Mouse (Mus musculus) bone marrow, adult 2 months (tissue): Measurements from ENCODE around the gene Krt90. TPM values are rescaled to one million over a fixed set of nuclear protein-coding genes. Genes with fewer than 3 reads are reported as not detected.

ENCODE experiments used
- H3K27ac ChIP-seq: fragments of 200-500 bp; 2 replicates; pipeline ENCODE4 v1.5.1; 2012; ENCODE audit warnings: low read depth, mild to moderate bottlenecking, control low read depth, inconsistent platforms, low read length; ENCODE audit not compliant: control insufficient read depth, poor library complexity, insufficient read depth
- H3K4me1 ChIP-seq: fragments of 200-500 bp; 2 replicates; pipeline ENCODE4 v1.6.1; 2011; ENCODE audit warnings: low read length; ENCODE audit not compliant: control insufficient read depth, insufficient read depth
- H3K4me3 ChIP-seq: fragments of 200-500 bp; replicated peaks from 2 replicates; pipeline ENCODE3; 2011; ENCODE audit warnings: mild to moderate bottlenecking, low read depth, low read length, control low read depth; ENCODE audit not compliant: control insufficient read depth
- CTCF ChIP-seq: fragments of 200-500 bp; IDR thresholded peaks from 2 replicates; pipeline ENCODE4 v1.5.1; 2011; ENCODE audit warnings: low read length, control low read depth; ENCODE audit not compliant: control insufficient read depth, insufficient read depth
- POLR2A ChIP-seq: fragments of 200-500 bp; IDR thresholded peaks from 2 replicates; pipeline ENCODE4 v1.6.1; 2011; ENCODE audit warnings: low read depth, mild to moderate bottlenecking, control low read depth, low read length, borderline replicate concordance; ENCODE audit not compliant: control insufficient read depth
- WGBS: fragments of 180-500 bp; shearing (Covaris S2); methylation state at CpG from one replicate; pipeline ENCODE4 v1.1.7; 2018; 5-methylcytosine and 5-hydroxymethylcytosine counted together
- polyA plus RNA-seq: library from polyadenylated mRNA; stranded (reverse); fragments of >200 nt; gene quantifications from 2 replicates; pipeline ENCODE4 v1.2.4, GENCODE M21; 2011; ENCODE audit warnings: low replicate concordance; ENCODE audit not compliant: missing spikeins, insufficient read depth, insufficient read length

Krt90 gene
- polyA plus RNA-seq, result not detected in 2 replicates

DNA sequence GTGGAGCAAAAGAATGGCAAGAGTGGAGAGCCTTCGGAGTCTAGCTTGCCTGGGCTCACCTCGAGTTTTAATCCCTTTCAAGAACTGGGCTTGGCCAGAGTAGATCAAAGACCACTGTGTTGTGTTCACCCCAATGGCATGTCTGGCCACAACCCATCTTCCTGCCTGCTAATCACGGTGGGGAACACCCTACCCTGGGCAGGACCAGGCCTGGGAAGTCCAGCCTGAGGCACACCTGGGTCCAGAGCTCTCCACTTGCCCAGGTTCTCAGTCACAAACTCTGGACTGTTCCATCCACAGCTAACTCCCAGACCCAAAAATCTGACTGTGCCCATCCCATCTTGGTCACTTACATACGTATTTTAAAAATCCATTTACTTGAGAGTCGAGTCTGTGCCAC is at the start of gene Krt90:
TSS of gene Krt90 (minus strand) at position 101 of the 400 bp plus-strand sequence.
- TF ChIP-seq CTCF (no peak), POLR2A (no peak)
- Histone ChIP-seq H3K27ac (no peak within 1 kb of the TSS), H3K4me3 (no peak within 1 kb of the TSS), H3K4me1 (no peaks in the 10 kb centered on the region)
- WGBS, result 52% methylated on average over 5 of the region's 5 CpGs

DNA sequence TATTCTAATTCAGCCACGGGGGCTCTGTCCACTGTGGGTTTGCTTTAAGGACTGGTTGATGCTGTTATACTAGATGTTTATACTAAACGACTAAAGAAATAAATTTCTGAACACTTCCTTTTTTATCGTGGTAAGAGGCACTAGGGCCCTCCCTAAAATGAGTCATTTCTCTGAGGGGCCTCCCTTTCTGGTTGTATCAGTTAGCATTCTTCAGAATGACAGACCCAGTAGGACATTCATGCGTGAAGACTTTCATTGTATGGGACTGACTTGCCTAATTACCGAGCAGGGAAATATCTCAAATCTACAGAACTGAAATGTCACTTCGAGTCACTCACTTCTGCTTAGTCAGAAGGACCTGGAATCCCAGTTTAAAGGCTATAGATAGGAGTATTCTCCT is 36.4 kb upstream of the Krt90 start:
- no peak for TF ChIP-seq CTCF
- no peak for TF ChIP-seq POLR2A
- H3K27ac ChIP-seq, result no peak overlapping the region
- WGBS, result 40% methylated on average over 6 of the region's 6 CpGs

DNA sequence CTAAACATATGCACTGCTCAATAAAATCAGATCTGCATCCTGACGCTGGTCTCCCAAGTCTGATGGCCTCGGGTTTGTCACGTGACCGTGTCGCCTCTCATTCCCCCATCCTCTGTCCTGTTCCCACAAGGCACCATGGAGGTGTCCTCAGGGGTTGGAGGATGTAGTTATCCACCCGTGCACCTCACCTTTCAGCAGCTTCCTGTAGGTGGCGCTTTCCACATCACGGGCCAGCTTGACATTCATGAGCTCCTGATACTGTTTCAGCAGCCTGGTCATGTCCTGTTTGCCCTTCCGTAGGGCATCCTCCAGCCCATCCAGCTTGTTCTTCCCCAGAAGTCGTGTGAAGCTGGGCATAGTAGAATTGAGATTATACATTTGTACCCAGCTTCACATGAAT is 25.5 kb upstream of the Krt90 start:
- Histone ChIP-seq H3K27ac (no peak overlapping the region), H3K4me3 (no peak overlapping the region), H3K4me1 (no peaks in the 10 kb centered on the region; the same call in 1 of the 2 replicates)
- TF ChIP-seq CTCF (peak; percentile 33; the same call in 1 of the 2 replicates), POLR2A (no peak)
- 69% methylated on average over 10 of the region's 10 CpGs for WGBS

More for the DNA sequence above, 36.4 kb upstream of the Krt90 start:
- Histone ChIP-seq H3K4me3 (no peak overlapping the region), H3K4me1 (no peaks in the 10 kb centered on the region)

DNA sequence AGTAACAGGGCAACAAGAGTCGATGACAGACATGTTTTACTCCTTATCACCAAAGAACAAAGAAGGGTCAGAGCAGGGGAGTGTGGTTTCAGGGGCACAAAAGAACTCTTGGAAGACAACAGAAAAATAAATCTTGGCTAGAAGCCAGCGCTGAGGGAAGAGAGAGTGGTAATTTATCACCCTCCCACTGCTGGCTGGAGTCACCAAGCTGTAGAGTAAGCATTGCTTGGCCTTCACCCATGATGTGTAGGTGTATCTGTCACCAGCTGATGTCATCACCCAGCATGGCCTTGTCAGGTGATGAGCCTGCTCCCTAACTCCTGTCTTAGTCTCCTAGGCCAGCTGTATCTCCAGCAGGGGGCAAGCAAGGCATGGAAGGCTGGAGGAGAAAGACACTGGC is 21.7 kb upstream of the Krt90 start:
- H3K4me3 ChIP-seq, result no peak overlapping the region
- H3K27ac ChIP-seq, result no peak overlapping the region
- WGBS, result 23% methylated on average over 2 of the region's 2 CpGs
- TF ChIP-seq POLR2A, result no peak
- no peak for TF ChIP-seq CTCF
- H3K4me1 ChIP-seq, result no peaks in the 10 kb centered on the region

DNA sequence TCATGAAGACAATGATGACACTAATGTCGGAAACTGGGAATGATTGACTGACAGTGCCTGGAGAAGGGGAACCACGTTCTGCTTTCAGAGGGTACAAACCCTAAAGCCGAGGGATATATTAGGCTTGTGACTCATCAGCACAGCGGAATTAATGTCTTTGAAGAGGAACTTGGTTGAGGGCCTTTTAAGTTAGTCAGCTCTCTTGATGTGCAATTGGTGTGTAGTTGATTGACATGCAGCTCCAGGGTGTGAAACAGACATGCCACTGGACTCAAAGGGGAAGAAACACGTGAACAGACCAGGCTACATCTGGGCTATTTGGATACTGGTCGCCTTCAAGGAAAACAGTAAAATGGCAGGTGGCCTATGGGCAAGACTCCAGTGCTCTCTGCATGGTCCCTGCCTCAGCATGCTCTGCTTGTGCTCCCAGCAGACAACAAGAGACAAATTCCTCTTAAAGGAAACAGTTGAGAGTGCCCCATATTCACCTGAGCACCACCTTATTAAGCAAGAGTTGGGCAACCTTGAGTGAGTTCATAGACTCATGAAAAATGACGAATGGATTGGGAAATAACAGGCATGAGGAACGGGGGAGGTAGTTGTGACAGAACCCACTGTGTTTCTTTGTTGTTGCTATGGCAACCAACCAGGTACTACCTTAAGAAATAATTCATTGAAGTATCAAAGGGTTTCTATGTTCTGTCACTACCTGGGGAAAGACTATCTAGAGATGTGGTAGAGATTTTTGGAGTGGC is 20.6 kb upstream of the Krt90 start:
- no peak overlapping the region for H3K4me3 ChIP-seq
- no peaks in the 10 kb centered on the region for H3K4me1 ChIP-seq
- WGBS, result 54% methylated on average over 8 of the region's 8 CpGs
- H3K27ac ChIP-seq, result no peak overlapping the region
- no peak for TF ChIP-seq CTCF
- TF ChIP-seq POLR2A, result no peak

DNA sequence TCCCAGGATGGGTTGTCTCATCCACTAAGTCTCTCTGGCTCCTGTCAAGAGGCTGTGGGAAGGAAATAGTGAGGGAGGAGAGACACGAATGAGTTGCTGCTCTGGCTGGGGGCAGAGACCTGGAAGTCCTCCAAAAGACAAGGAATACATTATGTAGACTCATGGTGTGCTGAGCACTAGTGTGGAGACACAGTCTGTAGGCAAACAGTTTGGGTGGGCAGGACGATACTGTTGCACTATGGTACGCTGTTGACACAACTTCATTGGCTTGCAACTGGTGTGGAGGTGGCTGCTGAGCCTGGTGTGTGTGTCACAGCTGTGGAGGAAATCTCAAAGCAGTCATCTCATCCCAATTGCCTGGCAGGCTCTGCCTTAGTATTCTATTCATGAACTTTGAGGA is 19.0 kb upstream of the Krt90 start:
- no peak overlapping the region for H3K4me3 ChIP-seq
- no peaks in the 10 kb centered on the region for H3K4me1 ChIP-seq
- 69% methylated on average over 3 of the region's 3 CpGs for WGBS
- no peak overlapping the region for H3K27ac ChIP-seq
- TF ChIP-seq CTCF, result no peak
- TF ChIP-seq POLR2A, result no peak

DNA sequence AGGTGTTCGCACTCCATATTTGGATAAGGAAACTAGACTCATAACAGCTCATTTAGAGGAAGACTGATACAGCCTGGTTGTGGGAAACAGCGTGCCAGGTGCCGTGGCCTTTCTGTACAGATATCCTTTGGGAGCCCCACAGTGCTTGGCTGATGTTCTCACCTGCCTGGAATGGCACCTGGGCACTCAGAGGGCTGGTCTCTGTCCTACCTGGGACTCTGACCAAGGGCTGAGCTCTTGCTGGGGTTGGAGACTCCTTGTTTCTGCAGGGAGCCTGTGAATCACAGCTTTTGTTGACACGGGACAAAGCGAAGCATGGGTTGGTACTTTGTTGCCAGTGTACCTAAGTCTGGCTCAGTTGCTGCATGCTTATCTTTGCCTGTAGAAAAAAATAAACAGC is 12.8 kb upstream of the Krt90 start:
- Histone ChIP-seq H3K4me1 (no peaks in the 10 kb centered on the region), H3K27ac (no peak overlapping the region), H3K4me3 (no peak overlapping the region)
- TF ChIP-seq POLR2A (no peak), CTCF (no peak)
- 63% methylated on average over 5 of the region's 5 CpGs for WGBS

DNA sequence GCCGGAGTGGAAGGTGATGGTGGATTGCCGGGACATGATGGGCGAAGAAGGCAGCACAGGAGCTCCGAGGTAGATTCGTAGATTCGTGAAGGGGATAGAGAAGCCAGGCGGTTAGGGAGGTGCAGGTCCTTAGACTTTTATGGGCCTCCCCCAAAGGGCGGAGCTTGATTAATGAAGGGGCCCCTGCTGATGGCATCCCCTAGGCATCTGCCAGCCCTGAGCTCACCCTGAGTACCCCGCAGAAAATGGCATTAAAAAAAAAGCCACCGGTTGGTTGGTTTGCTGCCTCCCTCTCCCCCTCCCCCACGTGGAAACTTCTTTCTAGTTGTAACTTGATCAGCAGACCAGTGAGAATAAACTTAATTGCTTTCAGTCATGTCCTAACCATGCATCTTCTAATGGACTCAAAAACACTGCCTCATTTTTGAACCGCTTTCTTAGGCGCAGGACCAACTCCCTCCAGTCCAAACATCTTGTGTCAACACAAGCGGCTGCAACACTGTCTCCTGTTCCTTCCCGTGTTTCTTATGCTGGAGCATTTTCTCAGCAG is 11.1 kb upstream of the Krt90 start, which contains the start of gene Krt75:
TSS of gene Krt75 (minus strand) at position 109 of the 550 bp plus-strand sequence.
- H3K4me1 ChIP-seq, result no peaks in the 10 kb centered on the region; the same call in 1 of the 2 replicates
- no peak within 1 kb of the TSS for H3K4me3 ChIP-seq
- H3K27ac ChIP-seq, result no peak within 1 kb of the TSS
- WGBS, result 68% methylated on average over 15 of the region's 15 CpGs
- TF ChIP-seq POLR2A, result no peak
- TF ChIP-seq CTCF, result no peak
